Mouse (Mus musculus) adrenal gland, postnatal 25 days (tissue): ENCODE measurements around the gene Cyp2e1. TPM values are rescaled to one million over a fixed set of nuclear protein-coding genes. Genes with fewer than 3 reads are reported as not detected.

Experiments used
- DNase-seq: peaks from one replicate; pipeline ENCODE4 v3.0.0; 2021; ENCODE audit warnings: mixed read lengths
- total RNA-seq: library from RNA; stranded (reverse); gene quantifications from 2 replicates; pipeline ENCODE4 v1.2.3, GENCODE M21; 2021

Gene Cyp2e1
- total RNA-seq, 1 experiment from 2014 or later, result 116 TPM

GRCm38 (mm10) chr7:140810496-140810895 is 47.0 kb downstream of the Cyp2e1 start:
- no peak for DNase-seq

- DNase-seq, result no peak
Observed at GRCm38 (mm10) chr7:140811714-140812113, 48.2 kb downstream of the Cyp2e1 start.

- DNase-seq, result no peak
Observed at GRCm38 (mm10) chr7:140812850-140813249, 49.3 kb downstream of the Cyp2e1 start.

- DNase-seq, result no peak
Observed at GRCm38 (mm10) chr7:140820173-140820572, 56.6 kb downstream of the Cyp2e1 start.

GRCm38 (mm10) chr7:140821305-140821652 is 57.7 kb downstream of the Cyp2e1 start:
- DNase-seq, result no peak

GRCm38 (mm10) chr7:140821653-140822329 is 58.3 kb downstream of the Cyp2e1 start, which contains the start of gene Zfp941:
Zfp941 (minus strand) TSS chr7:140822178.
- DNase-seq, result peak; percentile 45

- DNase-seq, result no peak
Observed at GRCm38 (mm10) chr7:140822731-140823130, 59.2 kb downstream of the Cyp2e1 start.

Other genes starting within 250 kb of the Cyp2e1 start
- not detected in 2 replicates for gene Olfr538, start 195.9 kb upstream of the Cyp2e1 start, total RNA-seq
- not detected in 2 replicates for gene Olfr46, start 162.5 kb upstream of the Cyp2e1 start, total RNA-seq
- gene Olfr61, start 134.8 kb upstream of the Cyp2e1 start, total RNA-seq, result not detected in 2 replicates
- not detected in 2 replicates for gene Olfr53, start 117.3 kb upstream of the Cyp2e1 start, total RNA-seq
- gene Olfr539, start 103.8 kb upstream of the Cyp2e1 start, total RNA-seq, result not detected in 2 replicates
- gene Olfr45, start 81.8 kb upstream of the Cyp2e1 start, total RNA-seq, result not detected in 2 replicates
- not detected in 2 replicates for gene Olfr541, start 66.5 kb upstream of the Cyp2e1 start, total RNA-seq
- not detected in 2 replicates for gene Syce1, start 24.1 kb downstream of the Cyp2e1 start, total RNA-seq
- gene Zfp941, start 58.4 kb downstream of the Cyp2e1 start, total RNA-seq, result 1.8 and 2.6 TPM in 2 replicates
- 0.61 and 2.8 TPM in 2 replicates for gene Urah, start 71.3 kb downstream of the Cyp2e1 start, total RNA-seq
- gene Scgb1c1, start 81.8 kb downstream of the Cyp2e1 start, total RNA-seq, result not detected in 2 replicates
- 0.62 TPM in 1 of 2 replicates, not detected in the other for gene Odf3, start 84.1 kb downstream of the Cyp2e1 start, total RNA-seq
- 1.5 TPM in 1 of 2 replicates, not detected in the other for gene Gm45785, start 92.6 kb downstream of the Cyp2e1 start, total RNA-seq
- gene Ric8a, start 93.2 kb downstream of the Cyp2e1 start, total RNA-seq, result 53.8 and 68.7 TPM in 2 replicates
- gene Bet1l, start 93.8 kb downstream of the Cyp2e1 start, total RNA-seq, result 37.2 and 44.1 TPM in 2 replicates
- gene Psmd13, start 118.2 kb downstream of the Cyp2e1 start, total RNA-seq, result 125 and 128 TPM in 2 replicates
- 31.5 and 34.3 TPM in 2 replicates for gene Sirt3, start 118.6 kb downstream of the Cyp2e1 start, total RNA-seq
- 610 and 755 TPM in 2 replicates for gene Cox8b, start 136.7 kb downstream of the Cyp2e1 start, total RNA-seq
- 1.9 and 2.2 TPM in 2 replicates for gene Nlrp6, start 157.2 kb downstream of the Cyp2e1 start, total RNA-seq
- 32.3 and 43.2 TPM in 2 replicates for gene Pgghg, start 177.7 kb downstream of the Cyp2e1 start, total RNA-seq
- gene Ifitm5, start 186.6 kb downstream of the Cyp2e1 start, total RNA-seq, result 1.8 and 2.0 TPM in 2 replicates
- not detected in 2 replicates for gene Gm45717, start 192.2 kb downstream of the Cyp2e1 start, total RNA-seq
- gene Ifitm2, start 192.2 kb downstream of the Cyp2e1 start, total RNA-seq, result 418 and 471 TPM in 2 replicates
- 3.6 and 3.9 TPM in 2 replicates for gene Ifitm1, start 203.5 kb downstream of the Cyp2e1 start, total RNA-seq
- gene Ifitm3, start 247.0 kb downstream of the Cyp2e1 start, total RNA-seq, result 103 and 109 TPM in 2 replicates